Mouse (Mus musculus) cerebellum, postnatal 10 days (tissue): ENCODE measurements around the gene Nup214.
A peak's percentile ranks its signal among the peaks of the same experiment; 100 is the strongest.

ENCODE experiments used
- DNase-seq, 2 experiments: peaks; one replicate each; pipeline ENCODE4 v3.0.0; 2021; ENCODE audit warnings: mixed read lengths in 2 of 2

Gene Nup214

DNA sequence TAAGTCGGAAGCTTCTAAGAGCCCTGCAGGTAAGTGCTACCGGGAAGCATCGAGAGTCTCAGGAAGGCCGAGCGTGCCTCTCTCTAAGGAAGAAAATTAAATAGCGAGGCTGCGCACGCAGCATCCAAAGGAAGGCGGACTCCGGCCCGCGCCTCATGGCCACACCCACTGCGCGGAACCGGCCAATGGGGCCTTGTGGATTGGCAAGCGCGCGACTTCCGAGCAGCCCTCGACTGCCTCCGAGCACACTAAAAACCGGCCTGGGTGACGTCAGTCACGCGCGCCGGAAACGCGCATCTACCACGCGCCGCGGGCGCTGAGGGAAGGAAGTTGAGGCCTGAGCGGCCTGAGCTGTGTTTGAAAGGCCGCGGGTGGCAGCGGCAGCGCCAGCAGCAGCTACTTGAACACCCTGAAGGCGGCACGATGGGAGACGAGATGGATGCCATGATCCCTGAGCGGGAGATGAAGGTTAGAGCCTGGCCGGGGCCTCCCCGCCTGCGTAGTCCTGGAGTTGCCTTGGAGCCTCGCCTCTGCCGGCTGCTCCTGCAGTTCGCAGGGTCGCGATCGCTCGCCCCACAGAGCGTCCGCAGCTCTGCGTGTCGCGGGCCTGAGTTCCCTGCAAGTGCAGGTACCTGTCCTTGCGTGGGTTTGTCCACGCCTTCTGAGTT, at the start of gene Nup214:
TSS of gene Nup214 (plus strand) at position 296 of the 668 bp plus-strand sequence.
- peak; percentile 100 for DNase-seq

DNA sequence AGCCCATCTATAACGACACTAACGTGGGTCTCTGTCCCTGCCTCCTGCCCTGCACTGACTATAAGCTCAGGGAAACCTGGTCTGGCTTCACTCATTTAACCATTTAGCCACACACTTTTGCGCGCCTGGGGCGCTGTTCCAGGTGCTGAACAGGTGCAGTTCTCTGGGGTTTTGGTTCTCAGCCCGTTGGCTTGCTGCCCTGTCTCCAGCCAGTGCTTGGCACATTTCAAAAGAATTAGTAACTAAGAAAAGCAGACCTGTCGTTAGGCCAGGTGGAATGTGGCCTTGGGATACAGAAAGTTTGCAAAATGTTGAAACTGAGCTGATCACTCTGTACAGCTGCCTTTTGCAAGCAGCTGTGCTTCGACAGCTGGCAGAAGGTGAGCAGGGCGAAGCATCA, 49.4 kb upstream of the Nup214 start:
- DNase-seq, result peak; percentile 41 to 45

GRCm38 (mm10) chr2:31925936-31926335, 48.3 kb upstream of the Nup214 start:
- DNase-seq, result peak; percentile 29 to 36

DNA sequence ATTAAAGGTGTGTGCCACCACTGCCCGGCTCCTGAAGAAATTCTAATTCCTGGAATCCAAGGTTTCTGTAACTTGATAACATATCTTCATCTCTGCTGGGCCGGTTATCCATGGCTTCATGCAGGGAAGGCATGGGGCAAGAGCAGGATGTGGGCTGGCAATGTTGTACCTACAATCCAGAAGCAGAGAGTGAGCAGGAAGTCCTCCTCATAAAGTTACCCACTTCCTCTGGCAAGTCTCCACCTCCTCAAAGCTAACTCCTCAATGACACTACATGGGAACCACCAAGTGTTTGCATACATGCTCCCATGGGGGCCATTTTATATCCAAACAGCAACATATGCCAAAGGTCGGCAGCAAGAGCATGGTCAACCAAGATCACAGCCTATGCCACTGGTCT, 44.6 kb upstream of the Nup214 start:
- DNase-seq, result no peak

- DNase-seq, result no peak
Measured at GRCm38 (mm10) chr2:31934551-31934950, 39.7 kb upstream of the Nup214 start.

- no peak for DNase-seq
Measured at GRCm38 (mm10) chr2:31935054-31935453, 39.2 kb upstream of the Nup214 start.

DNA sequence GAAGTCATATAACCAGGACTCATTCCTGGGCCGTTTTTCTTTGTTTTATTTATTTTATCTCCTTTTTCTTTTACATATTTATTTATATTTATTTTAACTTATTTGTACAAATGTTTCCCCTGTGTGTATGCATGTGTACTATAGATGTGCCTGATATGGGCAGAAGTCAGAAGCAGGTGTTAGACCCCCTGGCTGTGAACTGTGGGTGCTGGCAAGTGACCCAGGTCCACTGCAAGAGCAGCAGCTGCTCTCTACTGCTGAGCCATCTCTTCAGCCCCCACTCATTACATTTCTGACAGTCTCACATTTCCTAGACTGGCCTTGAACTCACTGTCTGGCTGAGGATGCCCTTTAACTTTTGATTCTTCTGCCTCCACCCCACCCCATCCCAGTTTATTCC, 35.9 kb upstream of the Nup214 start:
- DNase-seq, result peak in 1 of 2 experiments; percentile 50

- DNase-seq, result no peak
Measured at GRCm38 (mm10) chr2:31943011-31943410, 31.2 kb upstream of the Nup214 start.

DNA sequence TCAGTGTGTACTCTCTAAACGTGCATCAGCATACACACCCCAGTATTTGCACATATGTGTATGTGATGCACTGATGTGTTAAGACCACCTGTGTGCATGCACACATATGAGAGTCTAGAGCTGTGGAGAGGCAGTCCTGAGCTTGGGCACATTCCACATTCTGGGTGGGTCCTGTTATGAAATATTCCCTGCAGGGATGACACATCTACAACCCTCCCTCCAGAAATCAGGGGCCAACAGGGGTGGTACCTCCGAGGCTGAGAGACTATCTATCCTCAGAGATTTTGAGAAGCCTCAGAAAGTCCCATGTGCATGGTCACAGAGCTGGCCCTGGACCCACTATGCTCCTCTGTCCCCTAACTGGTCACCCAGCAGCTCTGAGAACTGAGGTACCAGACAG, 28.7 kb upstream of the Nup214 start:
- DNase-seq, result no peak

DNA sequence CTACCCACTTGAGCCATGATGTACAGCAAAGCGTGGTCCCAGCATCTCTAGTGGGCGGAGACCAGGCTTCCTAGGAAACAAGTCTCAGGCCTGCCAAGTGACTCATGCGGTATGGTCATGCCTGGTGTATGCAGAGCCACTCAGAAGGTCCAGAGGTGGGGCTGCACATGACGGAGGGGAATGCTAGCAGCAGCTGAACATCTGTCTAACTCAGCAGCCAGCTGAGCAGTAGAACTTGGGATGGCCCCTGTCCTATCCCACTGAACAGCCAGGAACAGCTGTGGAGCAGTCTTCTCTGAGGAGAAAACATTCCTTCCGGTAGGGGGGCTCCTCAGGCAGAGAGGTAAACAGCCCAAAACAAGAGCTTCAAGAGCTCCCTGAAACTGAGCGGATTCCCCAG, 25.8 kb upstream of the Nup214 start:
- no peak for DNase-seq

DNA sequence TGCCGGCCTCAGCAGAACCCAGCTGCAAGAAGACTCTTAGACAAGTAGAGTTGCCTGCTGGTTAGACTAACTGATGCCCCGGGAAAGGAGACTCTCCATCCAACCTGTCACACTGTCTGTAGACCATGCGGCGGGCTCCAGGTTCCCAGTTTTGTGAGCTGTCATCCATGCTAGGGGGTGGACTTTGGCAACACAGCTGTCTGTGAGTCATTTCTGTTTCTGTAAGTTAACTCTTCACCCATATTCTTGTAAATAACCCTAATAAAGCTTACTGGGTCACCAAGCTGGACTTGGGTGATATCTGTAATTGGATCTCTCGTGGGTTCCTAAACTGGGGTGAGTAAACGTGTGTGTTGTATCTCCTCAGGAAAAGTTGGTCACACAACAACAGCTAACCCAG, 25.4 kb upstream of the Nup214 start:
- DNase-seq, result no peak

- DNase-seq, result peak; percentile 65 to 75
Measured at GRCm38 (mm10) chr2:31950058-31950871, 24.0 kb upstream of the Nup214 start, which contains the start of gene Aif1l. Gene Aif1l (plus strand): TSS chr2:31950139.

DNA sequence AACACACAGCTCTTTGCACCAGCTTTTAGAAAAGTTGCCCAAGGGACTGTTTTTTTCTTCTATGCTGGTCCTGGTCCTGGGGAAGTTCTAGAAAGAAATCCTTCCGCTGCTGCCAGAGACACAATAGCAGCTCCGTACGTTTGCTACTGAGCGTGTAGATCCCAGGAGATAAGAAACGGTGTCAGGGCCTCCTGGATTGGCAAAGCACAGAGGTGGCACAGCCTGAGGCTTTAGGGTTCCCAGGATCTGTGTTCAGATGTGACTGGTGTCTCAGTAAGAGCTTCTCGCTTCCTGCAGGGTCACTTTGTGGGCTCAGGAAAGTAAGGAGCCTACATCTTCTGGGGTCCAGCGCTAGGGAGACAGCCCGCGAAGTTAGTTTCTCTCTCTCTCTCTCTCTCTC, 23.3 kb upstream of the Nup214 start:
- no peak for DNase-seq

GRCm38 (mm10) chr2:31952236-31952635, 22.0 kb upstream of the Nup214 start:
- peak; percentile 53 to 64 for DNase-seq

DNA sequence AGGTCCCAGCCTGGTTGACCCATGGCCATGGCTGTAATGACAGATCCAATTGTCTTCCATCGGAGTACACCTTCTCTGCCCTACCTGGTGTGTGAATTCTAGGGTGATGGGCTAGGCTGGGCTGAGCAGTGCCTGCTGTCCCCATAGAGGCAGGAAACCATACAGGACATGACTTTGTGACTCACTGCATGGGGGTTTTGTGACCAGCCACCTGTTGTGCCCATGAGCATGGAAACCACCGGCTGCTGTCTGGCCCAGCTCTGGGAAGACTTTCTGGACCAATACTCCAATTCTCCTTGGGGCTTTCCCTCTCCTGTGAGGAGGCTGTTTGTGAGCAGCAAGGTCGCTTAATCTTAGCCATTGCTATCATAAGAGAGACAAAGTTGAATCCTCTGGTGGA, 21.5 kb upstream of the Nup214 start:
- DNase-seq, result no peak

DNA sequence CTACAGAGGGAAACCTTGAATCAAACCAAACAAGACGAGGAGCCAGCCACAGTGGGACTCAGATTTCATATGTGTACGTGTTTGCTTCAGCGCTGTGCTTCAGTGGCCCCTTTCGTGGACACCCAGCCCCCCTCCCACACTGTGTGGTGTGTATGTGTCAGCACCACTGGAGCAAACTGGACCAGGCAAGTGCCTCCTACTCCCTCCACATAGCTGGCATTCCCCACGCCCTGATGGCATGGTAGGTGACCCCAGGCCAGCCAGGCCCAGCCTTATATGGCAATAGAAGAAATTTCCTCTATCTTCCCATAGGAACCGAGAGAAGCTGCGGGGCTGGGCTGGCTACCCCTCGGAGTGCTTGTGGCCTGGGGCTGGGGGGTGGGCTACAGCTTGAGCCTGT, 20.5 kb upstream of the Nup214 start:
- DNase-seq, result no peak

DNA sequence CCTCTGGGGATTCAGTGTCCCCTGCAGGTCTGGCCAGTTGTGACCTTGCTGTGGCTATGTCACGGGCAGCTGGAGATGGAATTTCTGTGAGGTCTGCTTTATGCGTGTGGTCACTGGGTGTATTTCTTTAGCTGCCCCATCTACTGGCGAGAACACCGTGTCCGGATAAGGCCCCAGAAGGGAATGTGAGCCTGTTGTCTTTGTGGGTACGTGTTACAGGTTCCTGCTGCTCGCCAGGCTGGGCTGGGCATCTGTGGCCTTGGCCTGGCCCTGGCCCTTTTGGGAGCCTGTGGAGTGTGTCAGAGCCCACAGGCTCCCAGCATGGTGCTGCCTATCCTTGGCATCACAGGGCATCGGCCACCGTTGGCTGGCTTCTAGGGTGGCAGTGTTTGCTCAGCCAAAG, 19.5 kb upstream of the Nup214 start:
- DNase-seq, result peak in 1 of 2 experiments; percentile 61

DNA sequence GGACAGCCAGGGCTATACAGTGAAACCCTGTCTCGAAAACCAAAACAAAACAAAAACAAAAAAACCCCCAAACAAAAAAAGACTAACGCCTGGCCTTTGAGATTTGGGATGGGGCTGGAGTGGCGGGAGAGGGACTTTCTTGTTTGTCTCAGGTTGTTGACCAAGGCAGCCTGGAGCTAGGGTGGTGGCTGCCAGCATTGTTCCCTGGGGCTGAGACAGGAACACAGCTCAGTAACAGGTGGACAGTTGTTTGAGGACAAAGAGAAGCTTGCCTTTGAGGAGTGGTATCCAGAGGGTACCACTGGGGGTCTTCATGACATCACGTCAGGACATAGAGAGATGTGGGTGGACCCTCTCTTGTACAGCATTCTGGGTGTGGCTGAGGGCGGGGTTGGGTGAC, 18.6 kb upstream of the Nup214 start:
- DNase-seq, result no peak

DNA sequence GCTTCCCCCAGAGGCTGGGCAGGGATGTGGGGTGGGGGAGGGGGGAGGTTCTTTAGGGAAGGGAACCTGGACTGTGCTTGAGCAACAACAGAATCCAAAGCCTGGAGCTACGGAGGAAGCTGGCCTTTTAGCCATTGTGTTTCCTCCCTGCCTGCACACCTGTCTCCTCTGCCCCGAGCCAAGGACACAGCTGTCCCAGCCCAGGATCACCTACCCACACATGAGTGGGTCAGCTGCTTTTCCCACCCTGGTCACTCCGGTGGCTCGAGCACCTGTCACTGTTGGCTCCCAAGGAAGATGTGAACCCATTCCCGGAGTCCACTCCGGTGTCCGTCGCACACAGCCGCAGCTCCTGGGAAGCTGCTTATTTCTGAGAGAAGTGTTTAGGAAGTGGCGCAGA, 17.0 kb upstream of the Nup214 start:
- DNase-seq, result no peak

- peak; percentile 44 to 54 for DNase-seq
Measured at GRCm38 (mm10) chr2:31960986-31961385, 13.2 kb upstream of the Nup214 start.

DNA sequence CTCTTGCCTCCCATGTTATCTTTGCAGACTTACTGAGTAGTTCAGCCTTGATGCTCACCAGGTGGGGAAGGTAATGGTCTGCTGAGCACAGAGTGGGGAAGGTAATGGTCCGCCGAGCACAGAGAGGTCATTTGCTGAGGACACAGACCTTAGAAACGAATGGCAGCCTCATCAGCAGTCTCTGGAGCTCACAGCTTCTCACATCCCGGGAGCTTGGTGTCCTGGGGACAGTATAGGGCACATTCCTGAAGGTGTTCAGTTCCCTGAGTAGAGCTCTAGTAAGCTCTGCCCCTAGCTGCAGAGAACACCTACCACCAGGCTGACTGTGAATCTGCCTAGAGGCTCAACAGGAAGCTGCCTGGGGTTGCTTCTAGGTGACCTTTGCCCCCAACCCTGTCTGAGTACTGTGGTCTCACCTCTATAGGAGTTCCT, 12.4 kb upstream of the Nup214 start:
- DNase-seq, result no peak

DNA sequence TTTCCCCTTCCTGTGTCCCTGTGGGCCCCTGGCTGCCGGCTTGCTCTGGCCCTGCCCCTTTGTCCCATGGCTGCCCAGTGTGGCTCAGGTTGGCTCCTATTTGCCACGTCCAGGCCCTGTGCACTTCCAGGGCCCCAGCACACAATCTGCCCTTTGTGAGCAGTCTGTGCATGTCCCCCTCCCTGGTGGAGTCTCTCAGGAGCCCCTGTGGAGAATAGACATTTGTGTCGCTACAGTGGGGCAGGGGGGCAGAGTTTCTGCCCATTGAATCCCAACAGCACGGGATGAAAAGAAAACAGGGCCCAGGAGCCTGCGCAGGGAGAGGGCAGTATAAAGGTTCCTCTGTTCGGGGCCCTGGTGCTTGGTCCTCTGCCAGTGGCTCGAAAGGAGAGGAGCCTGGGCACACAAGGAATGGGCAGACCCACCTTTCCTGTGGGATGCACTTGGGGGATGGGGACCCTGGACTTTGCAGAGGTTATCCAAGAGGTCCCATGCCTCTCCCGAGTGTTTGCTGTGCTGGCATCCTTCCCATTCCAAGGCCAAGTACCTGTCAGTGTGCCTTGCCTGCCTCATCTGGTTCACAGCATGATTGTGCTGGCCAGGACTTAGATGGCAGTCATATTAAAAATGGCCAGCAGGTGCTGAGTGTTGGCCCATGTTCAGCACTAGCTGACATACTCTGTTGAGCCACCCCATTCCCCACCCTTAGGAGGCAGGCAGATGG, 11.6 kb upstream of the Nup214 start:
- DNase-seq, result peak; percentile 82 to 85

- DNase-seq, result peak; percentile 69 to 78
Measured at GRCm38 (mm10) chr2:31963491-31963890, 10.7 kb upstream of the Nup214 start.

DNA sequence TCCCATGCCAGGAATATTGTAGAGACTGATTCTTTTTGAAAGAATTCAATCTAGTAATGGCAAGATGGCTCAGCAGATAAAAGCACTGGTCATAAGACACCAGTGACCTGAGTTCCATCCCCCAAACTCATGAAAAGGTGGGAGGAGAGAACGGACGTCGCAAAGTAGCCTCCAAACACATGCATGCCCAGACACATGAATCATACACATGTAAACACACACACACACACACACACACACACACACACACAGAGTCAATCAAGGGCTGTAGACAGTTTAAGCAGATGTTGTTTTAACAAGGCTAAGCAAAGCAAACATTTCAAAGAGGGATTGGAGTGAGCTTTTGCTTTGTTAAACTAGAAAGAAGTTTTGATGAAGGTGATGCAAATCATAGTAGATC, 10.0 kb upstream of the Nup214 start:
- DNase-seq, result no peak
